Mouse (Mus musculus): ENCODE data around the gene Gm37419. TPM values are rescaled to one million over a fixed set of nuclear protein-coding genes. Genes with fewer than 3 reads are reported as not detected.

The Gm37419 gene
- polyA plus RNA-seq, 1 experiment from 2014 or later = not detected

DNA sequence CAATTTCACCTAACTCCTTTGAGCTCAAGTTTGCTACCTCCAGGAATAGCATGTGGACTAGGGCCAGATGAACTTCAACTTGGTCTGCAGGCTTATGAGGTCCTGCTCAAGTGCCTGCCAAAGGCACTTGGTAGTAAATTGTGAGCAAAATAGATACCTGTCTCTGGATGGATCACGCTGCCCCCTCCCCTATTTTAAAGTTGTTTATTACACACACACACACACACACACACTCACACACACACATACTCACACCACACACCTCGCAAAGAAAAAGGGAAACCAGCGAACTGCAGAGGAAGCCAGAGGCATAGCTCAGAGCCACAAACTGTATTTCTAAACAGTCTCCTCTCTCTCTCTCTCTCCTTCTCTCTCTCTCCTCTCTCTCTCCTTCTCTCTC lies 2.1 kb upstream of the Gm37419 start:
- DNase-seq (no peak), ATAC-seq (no peak)
- peak overlapping the region; percentile 98 for H3K9ac ChIP-seq (replicated peaks)
- peak overlapping the region; percentile 80 for H3K4me2 ChIP-seq (ENCODE audit: low read depth, low read length)
- H3K4me3 ChIP-seq (ENCODE audit: low read depth, low read length) = peak overlapping the region; percentile 78
- no peaks in the 10 kb centered on the region for H3K36me3 ChIP-seq (replicated peaks; ENCODE audit: insufficient read depth, low read length)
- peaks cover 9% of the 10 kb centered on the region for H3K4me1 ChIP-seq (ENCODE audit: insufficient read depth)
- H3K27me3 ChIP-seq (ENCODE audit: insufficient read depth, low read length) = no peaks in the 10 kb centered on the region
- 10% methylated on average over 3 of the region's 3 CpGs for WGBS (ENCODE audit: insufficient replicate concordance)
- no peaks in the 10 kb centered on the region for H3K9me3 ChIP-seq (ENCODE audit: low read length)
- TF ChIP-seq EP300 (IDR thresholded peaks at IDR 0.05; ENCODE audit: low read depth) = no peak
- TF ChIP-seq CTCF (IDR thresholded peaks at IDR 0.05; ENCODE audit: low read depth) = no peak
- peak overlapping the region; percentile 100 for H3K27ac ChIP-seq (ENCODE audit: low read depth)

DNA sequence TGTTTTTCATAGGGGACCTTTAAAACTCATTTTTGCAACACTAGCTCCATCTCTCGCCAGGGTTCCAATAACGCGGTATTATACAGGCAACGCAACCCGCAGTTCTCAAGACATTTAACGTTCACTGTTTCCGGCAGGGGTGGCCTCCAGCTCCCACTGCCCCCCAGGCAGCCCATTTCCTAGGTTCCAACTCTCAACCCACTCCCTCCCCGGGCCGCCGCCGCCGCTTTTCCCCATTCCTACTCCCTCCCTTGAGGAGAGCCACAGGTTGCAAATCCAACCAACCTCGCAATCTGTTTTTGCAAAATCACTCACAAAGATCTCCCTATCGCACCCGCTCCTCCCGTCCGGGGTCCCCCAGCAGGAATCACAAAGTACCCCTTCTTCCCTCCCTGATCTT lies 1.4 kb upstream of the Gm37419 start:
- peak; percentile 48 for DNase-seq
- no peak for ATAC-seq
- TF ChIP-seq EP300 (IDR thresholded peaks at IDR 0.05; ENCODE audit: low read depth) = no peak
- TF ChIP-seq CTCF (IDR thresholded peaks at IDR 0.05; ENCODE audit: low read depth) = no peak
- Histone ChIP-seq H3K9me3 (ENCODE audit: low read length) (no peaks in the 10 kb centered on the region), H3K27me3 (ENCODE audit: insufficient read depth, low read length) (no peaks in the 10 kb centered on the region), H3K4me3 (ENCODE audit: low read depth, low read length) (peak overlapping the region; percentile 78), H3K9ac (replicated peaks) (peak overlapping the region; percentile 98), H3K4me1 (ENCODE audit: insufficient read depth) (peaks cover 10% of the 10 kb centered on the region), H3K27ac (ENCODE audit: low read depth) (peak overlapping the region; percentile 100), H3K4me2 (ENCODE audit: low read depth, low read length) (peak overlapping the region; percentile 80), H3K36me3 (replicated peaks; ENCODE audit: insufficient read depth, low read length) (no peaks in the 10 kb centered on the region)
- WGBS (ENCODE audit: insufficient replicate concordance) = under 1% methylated on average over 17 of the region's 17 CpGs

DNA sequence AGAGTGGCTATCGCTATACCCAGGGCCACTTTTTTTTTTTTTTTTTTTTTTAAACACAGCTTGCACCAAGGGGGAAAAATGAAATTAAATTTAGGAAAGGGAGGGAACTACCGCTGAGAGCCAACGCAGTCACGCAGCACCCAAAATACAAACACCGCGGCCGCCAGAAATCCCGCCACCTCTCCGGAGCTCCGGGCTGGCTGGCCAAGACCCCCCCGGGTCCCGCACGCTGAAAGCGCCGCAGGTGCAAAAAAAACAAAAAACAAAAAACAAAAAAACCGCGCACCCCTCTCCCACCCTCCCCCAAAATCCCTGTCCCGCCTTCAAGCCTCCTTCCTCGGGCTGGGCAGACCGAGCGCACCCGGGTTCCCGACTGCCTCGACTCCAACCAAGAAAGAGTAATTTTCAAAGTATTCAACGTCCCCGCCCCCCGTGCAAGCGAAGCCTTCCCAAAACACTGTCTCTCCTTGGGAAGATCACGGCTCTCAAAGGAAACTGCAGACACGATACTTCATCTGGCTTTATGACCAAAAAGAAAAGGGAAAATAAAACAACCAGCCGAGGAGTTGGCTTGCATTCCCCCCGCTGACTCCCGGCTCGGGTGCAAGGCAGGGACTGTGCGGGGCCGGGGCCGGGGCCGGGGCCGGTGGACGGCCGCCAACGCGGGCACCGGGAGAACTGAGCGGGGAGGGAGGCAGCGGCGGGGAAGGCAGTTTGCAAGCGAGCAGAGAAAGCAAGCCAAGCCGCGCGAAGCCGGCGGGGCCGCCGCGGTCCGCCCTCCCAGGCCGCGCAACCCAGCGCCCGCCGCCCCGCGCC lies 733 bp upstream of the Gm37419 start:
- Histone ChIP-seq H3K9me3 (ENCODE audit: low read length) (no peaks in the 10 kb centered on the region), H3K9ac (replicated peaks) (peak overlapping the region; percentile 98), H3K27ac (ENCODE audit: low read depth) (peak overlapping the region; percentile 100), H3K4me2 (ENCODE audit: low read depth, low read length) (peak overlapping the region; percentile 80), H3K27me3 (ENCODE audit: insufficient read depth, low read length) (no peaks in the 10 kb centered on the region), H3K36me3 (replicated peaks; ENCODE audit: insufficient read depth, low read length) (no peaks in the 10 kb centered on the region), H3K4me3 (ENCODE audit: low read depth, low read length) (peak overlapping the region; percentile 78), H3K4me1 (ENCODE audit: insufficient read depth) (peaks cover 16% of the 10 kb centered on the region)
- ATAC-seq (no peak), DNase-seq (peak; percentile 55)
- WGBS (ENCODE audit: insufficient replicate concordance) = under 1% methylated on average over 64 of the region's 64 CpGs
- TF ChIP-seq EP300 (IDR thresholded peaks at IDR 0.05; ENCODE audit: low read depth) (no peak), CTCF (IDR thresholded peaks at IDR 0.05; ENCODE audit: low read depth) (no peak)

DNA sequence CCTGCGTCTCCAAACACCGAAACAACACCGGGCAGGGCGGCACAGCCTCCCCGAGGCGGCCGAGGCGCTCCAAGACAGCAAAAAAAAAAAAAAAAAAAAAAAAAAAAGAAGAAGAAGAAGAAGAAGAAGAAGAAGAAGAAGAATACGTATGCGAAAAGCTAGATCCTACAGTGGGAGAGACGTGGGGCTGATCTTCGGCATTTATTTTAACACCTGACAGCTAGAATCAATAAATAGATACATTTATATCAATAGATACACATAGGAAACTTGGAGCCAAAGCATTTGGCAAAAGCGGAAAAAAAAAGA lies 171 bp upstream of the Gm37419 start:
- no peak for ATAC-seq
- no peak for DNase-seq
- H3K36me3 ChIP-seq (replicated peaks; ENCODE audit: insufficient read depth, low read length) = no peaks in the 10 kb centered on the region
- peak overlapping the region; percentile 78 for H3K4me3 ChIP-seq (ENCODE audit: low read depth, low read length)
- WGBS (ENCODE audit: insufficient replicate concordance) = under 1% methylated on average over 13 of the region's 13 CpGs
- peak overlapping the region; percentile 80 for H3K4me2 ChIP-seq (ENCODE audit: low read depth, low read length)
- no peak for TF ChIP-seq CTCF (IDR thresholded peaks at IDR 0.05; ENCODE audit: low read depth)
- no peak for TF ChIP-seq EP300 (IDR thresholded peaks at IDR 0.05; ENCODE audit: low read depth)
- H3K27me3 ChIP-seq (ENCODE audit: insufficient read depth, low read length) = no peaks in the 10 kb centered on the region
- peak overlapping the region; percentile 98 for H3K9ac ChIP-seq (replicated peaks)
- H3K4me1 ChIP-seq (ENCODE audit: insufficient read depth) = peaks cover 16% of the 10 kb centered on the region
- peak overlapping the region; percentile 100 for H3K27ac ChIP-seq (ENCODE audit: low read depth)
- no peaks in the 10 kb centered on the region for H3K9me3 ChIP-seq (ENCODE audit: low read length)

DNA sequence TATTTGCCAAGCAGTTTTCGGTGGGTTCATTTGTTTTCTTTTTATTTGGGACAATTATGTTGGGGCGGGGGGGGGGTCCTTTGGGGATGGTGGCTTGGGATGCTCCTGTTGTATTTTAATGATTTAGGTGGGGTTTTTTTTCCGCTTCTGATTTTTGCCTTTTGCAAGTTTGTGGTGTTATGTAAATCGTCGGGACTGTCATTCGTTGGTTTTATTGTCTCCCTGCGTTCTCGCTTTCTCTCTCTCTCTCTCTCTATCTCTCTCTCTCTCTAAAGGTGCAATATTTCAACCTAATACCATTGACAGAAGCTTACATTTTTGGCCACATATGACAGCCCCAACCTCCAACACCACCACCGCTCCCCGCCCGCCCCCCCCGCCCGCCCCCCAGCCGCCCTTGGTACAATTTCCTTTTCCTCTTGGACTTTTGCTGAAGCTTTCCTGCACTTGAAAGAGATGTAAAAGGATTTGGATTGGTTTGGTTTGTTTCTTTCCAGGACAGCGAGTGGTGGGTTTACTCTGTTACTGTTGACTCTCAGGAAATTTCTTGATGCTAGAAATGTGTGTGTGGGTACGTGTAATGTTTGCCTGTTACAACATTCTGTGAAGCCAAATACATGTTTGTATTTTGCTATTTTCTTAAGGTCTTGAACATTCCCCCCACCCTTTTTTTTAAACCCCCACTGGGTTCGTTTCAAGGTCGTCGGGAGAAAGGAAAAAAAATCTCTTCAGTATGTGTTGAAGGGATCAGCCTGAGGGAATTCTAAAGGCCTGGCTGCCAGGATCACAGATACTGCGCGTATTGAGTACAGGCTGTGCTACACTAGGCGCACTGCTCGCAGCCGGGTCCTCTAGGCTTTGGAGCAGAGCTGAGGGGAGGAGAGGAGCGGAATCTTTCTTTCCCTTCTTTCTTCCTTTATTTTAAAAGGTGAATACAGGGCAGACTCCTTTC lies 1.2 kb downstream of the Gm37419 start:
- 11% methylated on average over 25 of the region's 25 CpGs for WGBS (ENCODE audit: insufficient replicate concordance)
- Histone ChIP-seq H3K36me3 (replicated peaks; ENCODE audit: insufficient read depth, low read length) (no peaks in the 10 kb centered on the region), H3K4me2 (ENCODE audit: low read depth, low read length) (peak overlapping the region; percentile 80), H3K4me3 (ENCODE audit: low read depth, low read length) (peak overlapping the region; percentile 78), H3K4me1 (ENCODE audit: insufficient read depth) (peaks cover 16% of the 10 kb centered on the region), H3K9ac (replicated peaks) (peak overlapping the region; percentile 98), H3K9me3 (ENCODE audit: low read length) (no peaks in the 10 kb centered on the region), H3K27ac (ENCODE audit: low read depth) (peak overlapping the region; percentile 100), H3K27me3 (ENCODE audit: insufficient read depth, low read length) (no peaks in the 10 kb centered on the region)
- no peak for TF ChIP-seq EP300 (IDR thresholded peaks at IDR 0.05; ENCODE audit: low read depth)
- no peak for TF ChIP-seq CTCF (IDR thresholded peaks at IDR 0.05; ENCODE audit: low read depth)
- ATAC-seq (no peak), DNase-seq (no peak)
